Mouse (Mus musculus) bone marrow macrophage, adult 2 months (primary cell): ENCODE measurements at regions not wholly inside any gene's neighbourhood (a gene's known extent, or its start where the extent isn't known, plus 50 kb on each side); places are given as distances from the start of the nearest gene placed in this dataset.

Experiments used
- CTCF ChIP-seq: IDR thresholded peaks from 2 replicates; pipeline ENCODE4 v1.5.1; 2012; ENCODE audit warnings: low read depth, mild to moderate bottlenecking, low read length, moderate library complexity
- POLR2A ChIP-seq: IDR thresholded peaks from 2 replicates; pipeline ENCODE4 v1.6.1; 2012; ENCODE audit warnings: mild to moderate bottlenecking, low read depth, low read length, borderline replicate concordance

DNA sequence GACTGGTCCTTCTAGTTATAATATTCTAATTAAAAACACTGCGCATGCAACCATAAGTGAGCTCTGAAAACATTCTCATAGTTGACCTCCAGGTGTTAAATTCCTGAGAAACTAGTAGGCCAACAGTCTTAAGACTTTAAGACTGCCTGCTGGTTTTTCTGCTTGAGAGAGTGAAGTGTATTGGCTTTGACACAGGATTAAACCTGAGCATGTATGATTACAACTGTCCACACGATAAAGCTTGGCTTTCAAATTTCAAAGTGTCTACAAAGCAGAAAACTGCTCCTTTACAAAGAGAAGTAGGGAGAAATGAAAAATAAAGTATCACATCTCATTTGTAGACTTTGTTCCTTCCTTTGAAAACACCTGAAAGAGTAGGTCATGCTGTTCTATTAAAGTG, 157.7 kb upstream of the Usp25 start:
- no peak for TF ChIP-seq POLR2A
- no peak for TF ChIP-seq CTCF
